Mouse (Mus musculus): ENCODE data around the gene Tmem150a. TPM values are rescaled to one million over a fixed set of nuclear protein-coding genes. Genes with fewer than 3 reads are reported as not detected.

The Tmem150a gene
- polyA plus RNA-seq, 2 experiments, result 16.1 to 32.9 TPM

DNA sequence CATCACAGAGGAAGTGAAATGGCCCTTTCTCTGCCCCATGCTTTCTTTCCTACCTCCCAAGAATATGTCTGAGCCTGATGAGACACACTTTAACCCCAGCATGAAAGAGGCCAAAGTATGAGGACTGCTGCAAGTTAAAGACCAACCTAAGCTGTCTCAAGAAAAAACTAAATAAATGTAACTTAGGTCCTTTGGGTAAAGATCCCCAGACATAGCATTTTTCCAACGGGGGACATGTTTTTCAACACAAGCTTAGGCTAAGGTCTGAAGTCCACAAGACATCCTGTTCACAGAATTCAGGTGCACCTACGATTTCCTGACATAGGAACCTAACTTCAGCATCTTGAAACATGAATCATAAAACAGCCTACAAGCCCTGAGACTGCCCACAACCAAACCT is 5.0 kb upstream of the Tmem150a start:
- DNase-seq (ENCODE audit: low spot score), result no peak
- no peak overlapping the region for H3K27ac ChIP-seq (replicated peaks; ENCODE audit: low read depth, low read length)
- H3K9ac ChIP-seq (ENCODE audit: low read depth, low read length, severe bottlenecking), result no peak overlapping the region
- no peak overlapping the region for H3K4me2 ChIP-seq (replicated peaks; ENCODE audit: low read depth, low read length, severe bottlenecking)
- H3K27me3 ChIP-seq (ENCODE audit: control insufficient read depth, insufficient read depth, low read length), result no peaks in the 10 kb centered on the region
- H3K9me3 ChIP-seq (ENCODE audit: control insufficient read depth, low read length), result no peaks in the 10 kb centered on the region
- H3K4me3 ChIP-seq (replicated peaks; ENCODE audit: low read length), result no peak overlapping the region
- no peak for TF ChIP-seq POLR2A (IDR thresholded peaks at IDR 0.05; ENCODE audit: borderline replicate concordance, extremely low read depth, insufficient read depth, insufficient read length)
- peaks cover 33% of the 10 kb centered on the region for H3K4me1 ChIP-seq (ENCODE audit: control insufficient read depth, insufficient read depth, low read length)
- ATAC-seq (ENCODE audit: low FRiP score, low read depth), result no peak
- H3K36me3 ChIP-seq (ENCODE audit: control insufficient read depth, insufficient read depth, low read length), result peaks cover 32% of the 10 kb centered on the region
- 84% methylated on average over 2 of the region's 2 CpGs for WGBS

GRCm38 (mm10) chr6:72352636-72353405 is 2.4 kb upstream of the Tmem150a start:
- Histone ChIP-seq H3K9me3 (ENCODE audit: control insufficient read depth, low read length) (no peaks in the 10 kb centered on the region), H3K27me3 (ENCODE audit: control insufficient read depth, insufficient read depth, low read length) (no peaks in the 10 kb centered on the region), H3K4me2 (replicated peaks; ENCODE audit: low read depth, low read length, severe bottlenecking) (no peak overlapping the region), H3K4me3 (replicated peaks; ENCODE audit: low read length) (no peak overlapping the region), H3K9ac (ENCODE audit: low read depth, low read length, severe bottlenecking) (no peak overlapping the region), H3K4me1 (ENCODE audit: control insufficient read depth, insufficient read depth, low read length) (peaks cover 31% of the 10 kb centered on the region), H3K36me3 (ENCODE audit: control insufficient read depth, insufficient read depth, low read length) (peaks cover 32% of the 10 kb centered on the region), H3K27ac (replicated peaks; ENCODE audit: low read depth, low read length) (no peak overlapping the region)
- WGBS, result 36% methylated on average over 5 of the region's 5 CpGs
- DNase-seq (ENCODE audit: low spot score) (peak; percentile 61), ATAC-seq (ENCODE audit: low FRiP score, low read depth) (no peak)
- TF ChIP-seq POLR2A (IDR thresholded peaks at IDR 0.05; ENCODE audit: borderline replicate concordance, extremely low read depth, insufficient read depth, insufficient read length), result no peak

GRCm38 (mm10) chr6:72354025-72354424 is 1.2 kb upstream of the Tmem150a start:
- ATAC-seq (ENCODE audit: low FRiP score, low read depth), result no peak
- Histone ChIP-seq H3K9ac (ENCODE audit: low read depth, low read length, severe bottlenecking) (no peak overlapping the region), H3K9me3 (ENCODE audit: control insufficient read depth, low read length) (no peaks in the 10 kb centered on the region), H3K36me3 (ENCODE audit: control insufficient read depth, insufficient read depth, low read length) (peaks cover 31% of the 10 kb centered on the region), H3K27ac (replicated peaks; ENCODE audit: low read depth, low read length) (no peak overlapping the region), H3K4me1 (ENCODE audit: control insufficient read depth, insufficient read depth, low read length) (peaks cover 24% of the 10 kb centered on the region), H3K4me2 (replicated peaks; ENCODE audit: low read depth, low read length, severe bottlenecking) (no peak overlapping the region), H3K27me3 (ENCODE audit: control insufficient read depth, insufficient read depth, low read length) (no peaks in the 10 kb centered on the region), H3K4me3 (replicated peaks; ENCODE audit: low read length) (no peak overlapping the region)
- TF ChIP-seq POLR2A (IDR thresholded peaks at IDR 0.05; ENCODE audit: borderline replicate concordance, extremely low read depth, insufficient read depth, insufficient read length), result no peak
- 71% methylated on average over 1 of the region's 1 CpGs for WGBS
- no peak for DNase-seq (ENCODE audit: low spot score)

- H3K4me3 ChIP-seq (replicated peaks; ENCODE audit: low read length), result peak overlapping the region; percentile 66
- 31% methylated on average over 8 of the region's 8 CpGs for WGBS
- ATAC-seq (ENCODE audit: low FRiP score, low read depth), result no peak
Observed at GRCm38 (mm10) chr6:72356001-72356532, 820 bp downstream of the Tmem150a start.

GRCm38 (mm10) chr6:72357164-72358079 is 2.2 kb downstream of the Tmem150a start:
- Histone ChIP-seq H3K4me3 (replicated peaks; ENCODE audit: low read length) (no peak overlapping the region), H3K4me1 (ENCODE audit: control insufficient read depth, insufficient read depth, low read length) (peaks cover 29% of the 10 kb centered on the region), H3K27me3 (ENCODE audit: control insufficient read depth, insufficient read depth, low read length) (no peaks in the 10 kb centered on the region), H3K4me2 (replicated peaks; ENCODE audit: low read depth, low read length, severe bottlenecking) (no peak overlapping the region), H3K9me3 (ENCODE audit: control insufficient read depth, low read length) (no peaks in the 10 kb centered on the region), H3K9ac (ENCODE audit: low read depth, low read length, severe bottlenecking) (no peak overlapping the region), H3K27ac (replicated peaks; ENCODE audit: low read depth, low read length) (no peak overlapping the region), H3K36me3 (ENCODE audit: control insufficient read depth, insufficient read depth, low read length) (peaks cover 22% of the 10 kb centered on the region)
- no peak for DNase-seq (ENCODE audit: low spot score)
- WGBS, result 52% methylated on average over 5 of the region's 5 CpGs
- no peak for TF ChIP-seq POLR2A (IDR thresholded peaks at IDR 0.05; ENCODE audit: borderline replicate concordance, extremely low read depth, insufficient read depth, insufficient read length)
- ATAC-seq (ENCODE audit: low FRiP score, low read depth), result no peak

More at GRCm38 (mm10) chr6:72356001-72356532, 820 bp downstream of the Tmem150a start:
- Histone ChIP-seq H3K9ac (ENCODE audit: low read depth, low read length, severe bottlenecking) (peak overlapping the region; percentile 67), H3K9me3 (ENCODE audit: control insufficient read depth, low read length) (no peaks in the 10 kb centered on the region), H3K4me2 (replicated peaks; ENCODE audit: low read depth, low read length, severe bottlenecking) (peak overlapping the region; percentile 95), H3K27me3 (ENCODE audit: control insufficient read depth, insufficient read depth, low read length) (no peaks in the 10 kb centered on the region), H3K27ac (replicated peaks; ENCODE audit: low read depth, low read length) (no peak overlapping the region), H3K36me3 (ENCODE audit: control insufficient read depth, insufficient read depth, low read length) (peaks cover 27% of the 10 kb centered on the region), H3K4me1 (ENCODE audit: control insufficient read depth, insufficient read depth, low read length) (peaks cover 24% of the 10 kb centered on the region)
- no peak for TF ChIP-seq POLR2A (IDR thresholded peaks at IDR 0.05; ENCODE audit: borderline replicate concordance, extremely low read depth, insufficient read depth, insufficient read length)
- no peak for DNase-seq (ENCODE audit: low spot score)
